Mouse (Mus musculus): ENCODE data around the gene Smyd4.

Smyd4 gene

GRCm38 (mm10) chr11:75348199-75348889 lies at the start of gene Smyd4, which contains the start of gene Rpa1:
Gene Smyd4 (plus strand): TSS chr11:75348433.
Gene Rpa1 (minus strand): TSS chr11:75348324.
- DNase-seq (ENCODE audit: low spot score in 2 of 2): peak; percentile 92 to 95

GRCm38 (mm10) chr11:75298491-75298890 lies 49.7 kb upstream of the Smyd4 start:
- no peak for DNase-seq (ENCODE audit: low spot score in 2 of 2)

DNA sequence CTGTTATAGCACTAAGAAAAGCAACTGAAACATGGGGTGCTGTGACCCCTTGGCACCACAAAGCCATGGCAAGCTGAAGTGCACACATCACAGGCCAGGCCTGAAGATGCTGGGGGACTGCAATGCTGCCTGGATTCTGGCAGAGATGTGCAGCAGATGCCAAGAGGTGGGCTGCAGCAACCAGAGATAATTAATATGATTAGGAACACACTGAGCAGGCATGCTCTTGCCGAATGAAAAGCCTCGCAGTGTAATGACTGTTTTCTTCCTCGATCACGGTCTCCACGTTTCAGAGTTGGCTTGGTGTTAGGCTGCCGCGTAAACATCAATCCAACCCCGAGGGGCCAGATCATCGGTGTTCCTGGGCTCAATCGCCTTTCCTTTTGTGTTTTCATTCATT lies 48.4 kb upstream of the Smyd4 start:
- DNase-seq (ENCODE audit: low spot score in 2 of 2): no peak

- no peak for DNase-seq (ENCODE audit: low spot score in 2 of 2)
Observed at GRCm38 (mm10) chr11:75300954-75301353, 47.3 kb upstream of the Smyd4 start.

DNA sequence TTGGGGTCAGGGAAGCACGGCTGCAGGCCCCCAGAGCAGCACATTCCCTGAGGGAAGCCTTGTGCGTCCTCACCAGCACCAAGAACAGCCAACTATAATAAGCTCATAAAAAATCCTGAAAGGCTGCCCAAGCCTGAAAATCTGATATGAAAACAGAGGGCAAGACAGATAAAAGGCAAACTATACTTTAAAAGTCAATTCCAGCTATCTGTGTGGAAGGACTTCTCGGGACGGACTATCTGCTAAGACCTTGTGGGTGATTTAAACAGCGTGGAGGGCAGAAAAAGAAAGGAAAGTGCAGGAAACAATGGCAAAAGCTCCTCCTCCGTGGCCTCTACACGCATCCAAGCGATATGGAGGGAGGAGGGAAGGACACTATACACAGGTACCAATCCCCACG lies 43.4 kb upstream of the Smyd4 start:
- DNase-seq (ENCODE audit: low spot score in 2 of 2): no peak

GRCm38 (mm10) chr11:75308650-75309049 lies 39.6 kb upstream of the Smyd4 start:
- no peak for DNase-seq (ENCODE audit: low spot score in 2 of 2)

GRCm38 (mm10) chr11:75310813-75311212 lies 37.4 kb upstream of the Smyd4 start:
- no peak for DNase-seq (ENCODE audit: low spot score in 2 of 2)

DNA sequence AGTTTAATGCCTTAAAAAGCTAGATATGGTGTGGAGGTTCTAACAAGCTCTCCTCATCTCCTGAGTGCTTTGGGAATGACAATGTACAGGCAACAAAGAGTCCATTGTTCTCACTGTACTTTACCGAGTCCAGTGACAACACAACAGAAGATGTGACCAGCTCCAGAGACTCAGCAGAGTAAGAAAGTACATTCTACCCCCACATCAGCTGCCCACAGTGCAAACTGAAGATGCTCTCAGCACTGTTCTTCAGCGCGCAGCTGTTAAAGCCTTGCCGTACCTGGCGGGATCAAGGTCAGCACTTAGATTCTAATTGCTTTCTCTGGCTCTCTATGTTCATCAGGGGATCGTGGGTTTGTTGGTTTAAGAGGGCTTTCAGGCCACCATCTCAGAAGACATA lies 36.5 kb upstream of the Smyd4 start:
- DNase-seq (ENCODE audit: low spot score in 2 of 2): no peak

GRCm38 (mm10) chr11:75313834-75314233 lies 34.4 kb upstream of the Smyd4 start:
- DNase-seq (ENCODE audit: low spot score in 2 of 2): no peak

DNA sequence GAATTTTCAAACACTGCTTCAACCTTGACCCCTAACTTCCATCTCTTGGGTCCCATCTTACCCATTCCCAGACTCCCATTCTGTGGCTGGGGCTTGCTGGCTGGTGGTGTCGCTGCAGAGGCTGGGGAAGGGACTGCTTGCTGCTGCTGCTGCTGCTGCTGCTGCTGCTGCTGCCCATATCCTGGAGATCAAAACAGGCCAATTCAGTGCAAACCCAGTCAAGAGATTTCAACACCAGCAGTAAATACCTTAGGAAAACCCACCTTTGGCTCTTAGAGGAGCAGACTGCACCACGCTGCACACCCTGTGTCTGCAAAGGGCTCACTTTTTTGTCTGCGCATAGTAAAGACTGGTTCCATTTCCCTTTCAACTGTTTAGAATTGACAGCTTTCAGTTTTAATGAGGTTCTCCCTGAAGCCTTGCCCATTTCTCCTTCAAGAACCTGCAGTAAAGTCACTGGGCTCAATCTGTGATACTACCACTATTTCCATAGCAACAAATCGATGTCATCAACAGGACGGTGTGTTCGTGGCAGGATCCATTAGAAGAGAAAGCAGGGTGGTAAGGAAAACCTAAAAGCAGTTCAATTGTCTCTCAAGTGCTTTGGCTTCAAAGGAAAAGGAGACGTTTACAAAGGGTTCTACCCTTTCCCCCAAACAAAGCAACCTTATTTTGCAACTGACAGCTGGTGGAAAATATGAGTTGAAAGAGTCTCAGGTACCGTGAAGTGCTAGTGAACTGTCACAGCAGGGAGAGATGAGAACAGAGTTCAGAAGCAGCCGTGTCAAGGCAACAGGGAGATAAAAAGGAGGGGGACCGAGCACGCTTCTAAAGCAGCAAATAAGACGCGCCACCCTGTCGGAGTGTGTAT lies 29.6 kb upstream of the Smyd4 start:
- DNase-seq (ENCODE audit: low spot score in 2 of 2): no peak

- DNase-seq (ENCODE audit: low spot score in 2 of 2): no peak
Observed at GRCm38 (mm10) chr11:75319246-75319645, 29.0 kb upstream of the Smyd4 start.

GRCm38 (mm10) chr11:75323326-75323737 lies 24.9 kb upstream of the Smyd4 start:
- DNase-seq (ENCODE audit: low spot score in 2 of 2): no peak

GRCm38 (mm10) chr11:75324433-75324832 lies 23.8 kb upstream of the Smyd4 start:
- DNase-seq (ENCODE audit: low spot score in 2 of 2): no peak

GRCm38 (mm10) chr11:75325116-75325968 lies 22.9 kb upstream of the Smyd4 start:
- no peak for DNase-seq (ENCODE audit: low spot score in 2 of 2)

GRCm38 (mm10) chr11:75325969-75326311 lies 22.3 kb upstream of the Smyd4 start:
- no peak for DNase-seq (ENCODE audit: low spot score in 2 of 2)

DNA sequence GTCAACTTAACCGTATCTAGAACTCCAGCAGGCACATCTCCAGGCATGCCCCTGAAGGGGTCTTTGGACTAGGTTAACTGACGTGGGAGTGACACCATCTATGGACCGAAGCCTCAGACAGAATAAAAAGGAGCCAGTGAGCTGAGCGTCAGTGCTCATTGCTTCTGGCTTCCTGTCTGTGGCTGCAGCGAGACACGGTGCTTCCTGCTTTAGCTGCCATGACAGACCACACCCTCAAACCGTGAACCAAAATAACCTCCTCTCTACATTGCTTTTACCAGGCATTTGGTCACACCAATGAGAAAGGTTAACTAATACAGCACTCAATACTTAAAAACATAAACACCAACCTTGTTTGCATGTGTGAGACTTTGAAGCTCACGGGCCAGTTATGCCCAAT lies 11.6 kb upstream of the Smyd4 start:
- no peak for DNase-seq (ENCODE audit: low spot score in 2 of 2)

DNA sequence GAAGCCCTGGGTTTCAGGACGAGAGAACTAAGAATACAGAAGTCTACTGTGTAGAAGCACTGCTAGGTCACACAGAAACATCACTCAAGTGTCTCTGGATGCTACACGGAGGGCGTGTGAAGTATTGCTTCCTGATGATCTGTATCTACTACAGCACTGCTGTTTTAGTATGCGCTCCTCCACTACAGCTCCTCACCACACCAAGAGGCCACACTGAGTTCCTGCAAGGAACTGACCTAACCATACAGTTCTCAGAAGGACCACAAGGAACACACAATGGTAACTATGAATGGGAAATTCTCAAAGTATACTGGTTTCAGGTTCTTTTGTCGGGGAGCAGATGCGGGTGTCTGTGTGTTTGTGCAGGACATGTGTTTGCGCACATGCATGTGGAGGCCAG lies 11.0 kb upstream of the Smyd4 start:
- DNase-seq (ENCODE audit: low spot score in 2 of 2): no peak

DNA sequence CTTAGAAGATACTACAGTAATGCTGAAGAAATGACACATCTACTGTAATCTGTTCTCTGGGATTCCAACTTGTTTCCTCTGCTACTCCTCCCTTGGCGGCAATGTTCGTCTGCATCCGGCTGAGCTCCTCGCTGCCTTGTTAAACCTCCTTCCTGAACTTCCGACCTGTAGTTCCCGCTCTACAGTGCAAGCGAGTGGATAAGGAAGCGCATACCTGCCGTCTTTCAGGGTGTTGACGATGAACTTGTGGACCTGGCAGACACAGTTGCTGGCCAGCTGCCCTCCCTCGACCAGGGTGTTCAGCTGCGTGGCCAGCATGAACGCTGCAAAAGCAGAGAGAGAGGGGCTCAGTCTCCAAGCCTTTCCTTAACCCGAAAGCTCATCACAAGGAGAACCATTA lies 8.2 kb upstream of the Smyd4 start:
- no peak for DNase-seq (ENCODE audit: low spot score in 2 of 2)

GRCm38 (mm10) chr11:75340698-75341345 lies 7.4 kb upstream of the Smyd4 start:
- no peak for DNase-seq (ENCODE audit: low spot score in 2 of 2)

- DNase-seq (ENCODE audit: low spot score in 2 of 2): no peak
Observed at GRCm38 (mm10) chr11:75343096-75343495, 5.1 kb upstream of the Smyd4 start.

GRCm38 (mm10) chr11:75344163-75344562 lies 4.1 kb upstream of the Smyd4 start:
- no peak for DNase-seq (ENCODE audit: low spot score in 2 of 2)

DNA sequence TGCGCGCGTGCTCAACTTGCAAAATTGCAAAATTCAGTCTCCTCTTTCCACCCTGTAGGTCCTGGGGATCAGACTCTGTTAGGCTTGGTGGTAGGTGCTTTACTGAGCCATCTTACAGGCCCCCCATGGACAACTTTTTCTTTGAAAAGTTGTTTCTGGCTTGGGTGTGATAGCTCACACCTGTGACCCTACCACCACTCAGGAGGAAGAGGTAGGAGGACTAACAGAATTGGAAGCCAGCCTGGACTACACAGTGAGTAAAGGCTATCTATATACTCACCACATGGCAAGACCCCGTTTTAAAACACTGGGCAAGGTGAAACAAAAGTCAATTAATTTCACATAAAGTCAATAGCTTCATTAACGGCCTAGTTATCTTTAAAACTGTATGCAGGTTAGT lies 3.5 kb upstream of the Smyd4 start:
- DNase-seq (ENCODE audit: low spot score in 2 of 2): no peak

Data from frontal cortex, postnatal 36 days (tissue).